Mouse (Mus musculus): ENCODE data around the gene Pex19. TPM values are rescaled to one million over a fixed set of nuclear protein-coding genes. Genes with fewer than 3 reads are reported as not detected.

Pex19 gene
- total and polyA plus RNA-seq, 2 experiments from 2014 or later = 144 to 203 TPM

DNA sequence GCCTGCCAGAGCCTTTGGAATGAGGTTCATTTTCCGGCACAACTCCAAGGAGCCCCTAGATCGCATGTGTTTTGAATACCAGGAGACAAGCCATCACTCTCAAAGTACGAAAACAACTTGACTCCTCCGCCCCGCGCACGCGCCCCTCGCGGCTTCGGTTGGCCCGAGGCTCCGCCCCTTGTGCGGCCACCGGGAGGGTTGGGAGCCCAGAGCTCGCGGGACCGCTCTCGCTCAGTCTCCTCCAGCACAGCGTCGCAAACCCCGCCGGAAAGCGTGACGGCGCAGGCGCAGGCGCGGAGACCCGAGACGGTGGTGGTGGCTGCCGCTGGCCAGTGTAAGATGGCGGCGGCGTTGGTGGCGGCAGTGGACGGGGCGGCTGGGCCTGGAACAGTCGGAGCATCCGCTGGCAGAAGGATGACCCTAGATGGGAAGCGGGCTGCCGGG, 21.3 kb downstream of the Pex19 start, which contains the start of gene Dcaf8:
TSS of gene Dcaf8 (plus strand) at position 250 of the 444 bp plus-strand sequence.
- ATAC-seq (peak; percentile 99), DNase-seq (ENCODE audit: low spot score) (peak; percentile 98)
- peaks cover 5% of the 10 kb centered on the region; the same call in 1 of the 2 replicates for H3K36me3 ChIP-seq (ENCODE audit: insufficient read depth, low read length)
- no peaks in the 10 kb centered on the region for H3K27me3 ChIP-seq (ENCODE audit: insufficient read depth, low read length)
- peak within 1 kb of the TSS; percentile 98 for H3K27ac ChIP-seq
- TF ChIP-seq CTCF (IDR thresholded peaks at IDR 0.05; ENCODE audit: low read depth) = no peak
- H3K4me2 ChIP-seq (ENCODE audit: low read depth, low read length) = peak within 1 kb of the TSS; percentile 77
- peaks cover 11% of the 10 kb centered on the region for H3K4me1 ChIP-seq (ENCODE audit: insufficient read depth, low read length)
- no peaks in the 10 kb centered on the region for H3K9me3 ChIP-seq (ENCODE audit: low read length)
- WGBS = under 1% methylated on average over 41 of the region's 42 CpGs
- peak within 1 kb of the TSS; percentile 100 for H3K9ac ChIP-seq (replicated peaks; ENCODE audit: low read length)
- H3K4me3 ChIP-seq (ENCODE audit: low read length) = peak within 1 kb of the TSS; percentile 97

DNA sequence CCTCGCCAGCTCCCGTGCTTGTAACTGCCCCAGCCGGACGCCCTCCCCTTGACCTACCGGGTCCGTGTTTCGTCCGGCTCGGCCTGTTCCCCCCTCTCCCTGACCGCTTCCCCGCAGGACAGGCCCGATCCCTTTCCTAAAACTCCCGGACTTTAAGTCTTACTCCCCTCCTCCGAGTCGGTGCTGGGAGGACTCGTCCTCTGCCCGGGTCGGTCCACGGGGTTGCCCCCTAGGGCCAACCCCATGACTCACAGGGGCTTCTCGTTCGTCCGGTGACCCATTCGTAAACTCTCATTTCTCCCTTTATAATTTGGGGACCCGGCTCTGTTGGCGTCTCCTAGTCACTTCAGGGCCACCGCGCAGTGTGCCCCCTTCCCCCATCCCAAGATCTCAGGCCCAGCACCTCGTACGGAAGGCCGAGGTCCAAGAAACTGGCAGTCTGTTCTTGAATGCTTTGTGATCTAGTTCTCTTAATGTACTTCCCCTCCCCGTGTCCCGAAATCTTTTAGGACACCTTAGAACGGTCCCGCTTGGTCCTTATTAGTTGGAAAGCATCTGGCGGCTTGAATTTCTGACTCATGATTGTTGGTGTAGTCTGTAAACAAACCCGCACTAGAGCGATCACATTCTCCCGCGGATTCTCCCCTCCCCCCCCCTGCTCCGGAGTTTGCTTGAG, 21.9 kb downstream of the Pex19 start:
- Histone ChIP-seq H3K27ac (peak overlapping the region; percentile 98), H3K9me3 (ENCODE audit: low read length) (no peaks in the 10 kb centered on the region), H3K27me3 (ENCODE audit: insufficient read depth, low read length) (no peaks in the 10 kb centered on the region), H3K4me1 (ENCODE audit: insufficient read depth, low read length) (peaks cover 11% of the 10 kb centered on the region), H3K4me3 (ENCODE audit: low read length) (peak overlapping the region; percentile 97), H3K36me3 (ENCODE audit: insufficient read depth, low read length) (peaks cover 5% of the 10 kb centered on the region; the same call in 1 of the 2 replicates), H3K9ac (replicated peaks; ENCODE audit: low read length) (peak overlapping the region; percentile 100), H3K4me2 (ENCODE audit: low read depth, low read length) (peak overlapping the region; percentile 77)
- DNase-seq (ENCODE audit: low spot score) = peak; percentile 46
- under 1% methylated on average over 40 of the region's 40 CpGs for WGBS
- no peak for ATAC-seq
- no peak for TF ChIP-seq CTCF (IDR thresholded peaks at IDR 0.05; ENCODE audit: low read depth)

- peaks cover 11% of the 10 kb centered on the region for H3K4me1 ChIP-seq (ENCODE audit: insufficient read depth, low read length)
- DNase-seq (ENCODE audit: low spot score) (no peak), ATAC-seq (no peak)
- peaks cover 5% of the 10 kb centered on the region; the same call in 1 of the 2 replicates for H3K36me3 ChIP-seq (ENCODE audit: insufficient read depth, low read length)
- H3K4me3 ChIP-seq (ENCODE audit: low read length) = peak overlapping the region; percentile 97
- H3K27ac ChIP-seq = peak overlapping the region; percentile 98; the same call in 1 of the 2 replicates
- TF ChIP-seq CTCF (IDR thresholded peaks at IDR 0.05; ENCODE audit: low read depth) = no peak
- WGBS = 17% methylated on average over 19 of the region's 19 CpGs
- H3K4me2 ChIP-seq (ENCODE audit: low read depth, low read length) = peak overlapping the region; percentile 77
- H3K9ac ChIP-seq (replicated peaks; ENCODE audit: low read length) = peak overlapping the region; percentile 100
- no peaks in the 10 kb centered on the region for H3K9me3 ChIP-seq (ENCODE audit: low read length)
- no peaks in the 10 kb centered on the region for H3K27me3 ChIP-seq (ENCODE audit: insufficient read depth, low read length)
Measured at GRCm38 (mm10) chr1:172148955-172149815, 22.6 kb downstream of the Pex19 start.

DNA sequence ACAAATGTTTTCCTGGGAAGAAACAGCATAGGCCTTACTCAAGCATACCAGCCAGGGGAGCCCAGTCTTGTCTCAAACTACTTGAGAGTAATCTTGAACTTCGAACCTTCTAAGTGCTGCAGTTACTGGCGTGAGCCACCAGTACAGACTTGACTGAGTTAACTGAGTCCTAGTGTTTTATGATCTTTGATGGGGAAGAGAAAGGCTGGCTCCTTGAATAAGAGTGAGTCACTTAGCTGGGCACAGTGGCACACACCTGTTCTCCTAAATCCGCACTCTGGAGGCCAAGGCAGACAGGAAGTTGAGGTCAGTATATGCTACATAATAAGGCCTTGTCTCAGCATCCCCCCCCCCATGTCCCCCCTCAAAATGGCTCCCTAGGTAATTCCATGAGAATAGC, 28.0 kb downstream of the Pex19 start:
- Histone ChIP-seq H3K9ac (replicated peaks; ENCODE audit: low read length) (no peak overlapping the region), H3K27ac (no peak overlapping the region), H3K4me2 (ENCODE audit: low read depth, low read length) (no peak overlapping the region), H3K4me3 (ENCODE audit: low read length) (no peak overlapping the region), H3K27me3 (ENCODE audit: insufficient read depth, low read length) (no peaks in the 10 kb centered on the region), H3K4me1 (ENCODE audit: insufficient read depth, low read length) (peaks cover 1% of the 10 kb centered on the region; the same call in 1 of the 2 replicates), H3K9me3 (ENCODE audit: low read length) (no peaks in the 10 kb centered on the region), H3K36me3 (ENCODE audit: insufficient read depth, low read length) (peaks cover 5% of the 10 kb centered on the region; the same call in 1 of the 2 replicates)
- 91% methylated on average over 3 of the region's 3 CpGs for WGBS
- ATAC-seq (no peak), DNase-seq (ENCODE audit: low spot score) (no peak)
- no peak for TF ChIP-seq CTCF (IDR thresholded peaks at IDR 0.05; ENCODE audit: low read depth)

DNA sequence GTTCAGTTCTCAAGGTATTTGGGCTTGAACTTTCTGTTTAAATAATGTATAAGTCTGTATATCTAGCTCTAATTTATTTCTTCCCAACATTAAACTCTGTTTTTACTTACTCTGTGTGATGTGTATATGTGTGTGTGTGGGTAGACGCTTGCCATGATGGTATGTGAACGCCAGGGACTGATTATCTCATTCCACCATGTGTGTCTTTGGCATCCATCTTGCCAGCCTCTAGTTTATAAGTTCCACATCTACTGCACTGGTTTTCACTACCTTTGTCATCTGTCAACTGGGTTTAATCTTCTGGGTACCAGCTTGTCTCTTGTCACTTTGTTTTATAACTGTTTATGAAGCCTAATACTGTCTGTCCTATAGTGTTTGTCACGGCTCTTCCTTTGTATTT, 29.0 kb downstream of the Pex19 start:
- WGBS = 94% methylated on average over 3 of the region's 3 CpGs
- Histone ChIP-seq H3K9ac (replicated peaks; ENCODE audit: low read length) (no peak overlapping the region), H3K9me3 (ENCODE audit: low read length) (no peaks in the 10 kb centered on the region), H3K36me3 (ENCODE audit: insufficient read depth, low read length) (peaks cover 4% of the 10 kb centered on the region; the same call in 1 of the 2 replicates), H3K27ac (no peak overlapping the region), H3K4me2 (ENCODE audit: low read depth, low read length) (no peak overlapping the region), H3K27me3 (ENCODE audit: insufficient read depth, low read length) (no peaks in the 10 kb centered on the region), H3K4me3 (ENCODE audit: low read length) (no peak overlapping the region), H3K4me1 (ENCODE audit: insufficient read depth, low read length) (no peaks in the 10 kb centered on the region)
- TF ChIP-seq CTCF (IDR thresholded peaks at IDR 0.05; ENCODE audit: low read depth) = no peak
- DNase-seq (ENCODE audit: low spot score) (no peak), ATAC-seq (no peak)

DNA sequence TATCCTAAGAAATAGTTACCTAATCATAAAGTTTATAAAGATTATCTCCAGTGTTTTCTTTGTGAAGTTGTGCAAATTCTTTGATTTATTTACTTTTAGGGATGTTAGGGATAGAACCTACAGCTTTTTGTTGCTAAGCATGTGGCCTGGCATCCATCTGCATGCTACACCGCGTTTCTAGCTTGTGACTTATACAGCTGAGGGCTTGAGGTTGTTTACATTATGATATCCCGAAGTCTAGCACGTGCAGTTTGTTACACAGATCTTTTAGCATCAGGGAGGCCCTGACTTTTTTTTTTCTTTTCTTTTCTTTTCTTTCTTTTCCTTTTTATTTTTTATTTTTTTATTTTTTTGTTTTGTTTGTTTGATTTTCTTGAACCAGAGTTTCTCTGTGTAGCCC, 33.4 kb downstream of the Pex19 start:
- DNase-seq (ENCODE audit: low spot score) = no peak
- Histone ChIP-seq H3K36me3 (ENCODE audit: insufficient read depth, low read length) (no peaks in the 10 kb centered on the region), H3K4me2 (ENCODE audit: low read depth, low read length) (no peak overlapping the region), H3K27ac (no peak overlapping the region), H3K9ac (replicated peaks; ENCODE audit: low read length) (no peak overlapping the region), H3K4me3 (ENCODE audit: low read length) (no peak overlapping the region), H3K9me3 (ENCODE audit: low read length) (no peaks in the 10 kb centered on the region), H3K4me1 (ENCODE audit: insufficient read depth, low read length) (no peaks in the 10 kb centered on the region), H3K27me3 (ENCODE audit: insufficient read depth, low read length) (no peaks in the 10 kb centered on the region)
- no peak for ATAC-seq
- WGBS = 69% methylated on average over 4 of the region's 4 CpGs
- TF ChIP-seq CTCF (IDR thresholded peaks at IDR 0.05; ENCODE audit: low read depth) = no peak
